Mouse (Mus musculus) brain, embryonic 14.5 days (tissue): ENCODE measurements around the gene Pik3r3.
A peak's percentile ranks its signal among the peaks of the same experiment; 100 is the strongest.

Source experiments
- CTCF ChIP-seq: fragments of 200-500 bp; IDR thresholded peaks from 2 replicates; pipeline ENCODE4 v1.5.1; 2012; ENCODE audit warnings: inconsistent platforms, mild to moderate bottlenecking, moderate library complexity, borderline replicate concordance; ENCODE audit not compliant: insufficient read depth, insufficient read length; ENCODE audit errors: extremely low read depth
- POLR2A ChIP-seq: fragments of 200-500 bp; IDR thresholded peaks from 2 replicates; pipeline ENCODE4 v1.6.1; 2012; ENCODE audit warnings: mild to moderate bottlenecking, inconsistent platforms, borderline replicate concordance; ENCODE audit not compliant: poor library complexity, insufficient read depth, insufficient read length, severe bottlenecking; ENCODE audit errors: extremely low read depth

- TF ChIP-seq CTCF (no peak), POLR2A (peak; percentile 80; the same call in 1 of the 2 replicates)
These were observed 658 bp upstream of the Pik3r3 start for GRCm38 (mm10) chr4:116220780-116221139.
